Mouse (Mus musculus) neural tube, embryonic 14.5 days (tissue): ENCODE results near the gene Fam222b. TPM values are rescaled to one million over a fixed set of nuclear protein-coding genes. Genes with fewer than 3 reads are reported as not detected.

Experiments
- ATAC-seq: fragments of 200-750 bp; cut with Nextera tagmentation; 2 replicates; pipeline ENCODE4 v1.8.0; 2017; ENCODE audit warnings: low read depth, mild to moderate bottlenecking, moderate TSS enrichment, moderate library complexity
- H3K27ac ChIP-seq: fragments of 300-500 bp; sonication (generic); 2 replicates; pipeline ENCODE4 v1.5.1; 2014; ENCODE audit warnings: low read depth, mild to moderate bottlenecking, control low read depth, low read length, moderate library complexity, mixed read lengths
- H3K27me3 ChIP-seq: fragments of 300-500 bp; sonication (generic); 2 replicates; pipeline ENCODE4 v1.6.1; 2014; ENCODE audit warnings: low read length; ENCODE audit not compliant: control insufficient read depth, insufficient read depth
- H3K36me3 ChIP-seq: fragments of 300-500 bp; sonication (generic); 2 replicates; pipeline ENCODE4 v1.6.1; 2014; ENCODE audit warnings: low read length, mixed read lengths; ENCODE audit not compliant: control insufficient read depth, insufficient read depth
- H3K4me1 ChIP-seq: fragments of 300-500 bp; sonication (generic); 2 replicates; pipeline ENCODE4 v1.6.1; 2014; ENCODE audit warnings: low read length; ENCODE audit not compliant: control insufficient read depth, insufficient read depth
- H3K4me2 ChIP-seq: fragments of 300-500 bp; sonication (generic); 2 replicates; pipeline ENCODE4 v1.6.1; 2014; ENCODE audit warnings: mild to moderate bottlenecking, low read depth, low read length, control low read depth
- H3K4me3 ChIP-seq: fragments of 300-500 bp; sonication (generic); 2 replicates; pipeline ENCODE4 v1.5.1; 2014; ENCODE audit warnings: low read depth, low read length, control low read depth, mixed read lengths
- H3K9ac ChIP-seq: fragments of 300-500 bp; sonication (generic); replicated peaks from 2 replicates; pipeline ENCODE4 v1.6.1; 2014; ENCODE audit warnings: low read depth, mild to moderate bottlenecking, control low read depth, low read length, mixed read lengths
- H3K9me3 ChIP-seq: fragments of 300-500 bp; sonication (generic); 2 replicates; pipeline ENCODE4 v1.6.1; 2016; ENCODE audit warnings: low read length; ENCODE audit not compliant: control insufficient read depth
- WGBS: fragments of 180-500 bp; shearing (Covaris S2); extraction: QIAGEN DNeasy Blood & Tissue Kit; methylation state at CpG from one replicate; pipeline ENCODE4 v1.1.7; 2014; 5-methylcytosine and 5-hydroxymethylcytosine counted together
- polyA plus RNA-seq: library from polyadenylated mRNA; unstranded; fragments of >200 nt; fragmentation: Nextera tagmentation; extraction: Ambion mirVana; gene quantifications from 2 replicates; pipeline ENCODE4 v1.2.1, GENCODE M21; 2014

Fam222b gene
- polyA plus RNA-seq, 1 experiment from 2014 or later = 29.3 TPM

DNA sequence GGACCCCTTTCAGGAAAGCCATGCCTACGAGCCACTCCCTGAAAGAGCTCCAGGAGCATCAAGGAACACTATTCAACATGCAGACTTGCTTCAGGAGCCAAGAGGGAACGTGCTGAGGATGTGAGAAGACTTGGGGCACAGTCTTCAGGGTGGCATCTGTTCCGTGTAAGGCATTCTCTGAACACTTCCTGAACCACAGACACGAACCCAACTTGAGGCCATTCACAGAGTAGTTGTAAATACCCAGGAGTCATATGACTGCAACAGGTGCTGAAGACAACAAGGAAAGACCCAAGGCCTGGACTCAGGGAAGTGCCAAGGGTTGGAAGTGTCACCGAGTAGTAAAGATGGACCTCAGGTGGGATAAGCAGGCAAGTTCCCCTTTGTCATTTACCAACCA is 26.9 kb upstream of the Fam222b start:
- Histone ChIP-seq H3K9me3 (no peaks in the 10 kb centered on the region), H3K36me3 (peaks cover 7% of the 10 kb centered on the region; the same call in 1 of the 2 replicates), H3K4me2 (no peak overlapping the region), H3K9ac (no peak overlapping the region), H3K27ac (no peak overlapping the region), H3K4me3 (no peak overlapping the region), H3K27me3 (no peaks in the 10 kb centered on the region), H3K4me1 (no peaks in the 10 kb centered on the region)
- 73% methylated on average over 5 of the region's 5 CpGs for WGBS
- ATAC-seq = no peak

DNA sequence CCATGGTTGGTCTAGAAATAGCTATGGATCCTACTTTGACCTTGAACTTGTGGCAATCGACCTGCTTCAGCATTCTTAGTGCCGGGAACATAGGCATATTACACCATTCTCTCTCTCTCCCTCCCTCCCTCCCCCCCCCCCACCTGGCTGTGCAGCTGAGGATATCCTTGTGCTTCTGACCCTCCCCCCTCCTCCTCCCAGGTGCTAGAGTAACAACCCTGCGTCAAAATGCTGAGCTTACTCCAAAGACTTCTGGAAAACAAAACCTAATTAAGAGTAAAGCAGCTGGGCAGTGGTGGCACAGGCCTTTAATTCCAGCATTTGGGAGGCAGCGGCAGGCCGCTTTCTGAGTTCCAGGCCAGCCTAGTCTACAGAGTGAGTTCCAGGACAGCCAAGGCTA is 25.3 kb upstream of the Fam222b start:
- ATAC-seq = no peak
- no peak overlapping the region for H3K4me3 ChIP-seq
- no peaks in the 10 kb centered on the region for H3K9me3 ChIP-seq
- no peaks in the 10 kb centered on the region for H3K4me1 ChIP-seq
- no peaks in the 10 kb centered on the region for H3K27me3 ChIP-seq
- H3K27ac ChIP-seq = no peak overlapping the region
- H3K9ac ChIP-seq = no peak overlapping the region
- 83% methylated on average over 5 of the region's 5 CpGs for WGBS
- H3K36me3 ChIP-seq = peaks cover 22% of the 10 kb centered on the region
- H3K4me2 ChIP-seq = no peak overlapping the region

GRCm38 (mm10) chr11:78069646-78070045 is 24.8 kb upstream of the Fam222b start:
- Histone ChIP-seq H3K9ac (no peak overlapping the region), H3K4me1 (no peaks in the 10 kb centered on the region), H3K9me3 (no peaks in the 10 kb centered on the region), H3K27me3 (no peaks in the 10 kb centered on the region), H3K36me3 (peaks cover 28% of the 10 kb centered on the region), H3K4me3 (no peak overlapping the region), H3K4me2 (no peak overlapping the region), H3K27ac (no peak overlapping the region)
- 85% methylated on average over 6 of the region's 6 CpGs for WGBS
- ATAC-seq = no peak

DNA sequence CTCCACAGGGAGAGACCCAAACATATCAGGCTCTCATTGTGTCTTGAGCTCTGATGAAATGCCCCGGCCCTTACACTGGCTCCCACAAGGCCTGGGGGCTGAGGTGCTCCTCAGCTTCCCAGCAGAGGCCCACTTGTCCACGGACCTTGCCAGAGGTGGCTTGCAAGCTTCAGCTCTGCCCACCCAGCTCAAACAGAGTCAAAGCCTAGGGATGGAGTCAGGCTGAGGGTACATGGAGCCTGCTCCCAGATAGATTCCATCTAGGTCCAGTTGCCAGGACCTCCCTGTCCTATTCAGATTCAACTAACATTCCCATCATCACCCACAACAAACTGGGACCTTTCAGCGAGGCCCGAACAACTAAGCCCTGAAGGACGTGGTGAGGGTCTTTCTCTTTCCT is 22.5 kb upstream of the Fam222b start:
- Histone ChIP-seq H3K4me3 (no peak overlapping the region), H3K27ac (no peak overlapping the region), H3K4me2 (no peak overlapping the region), H3K36me3 (peaks cover 39% of the 10 kb centered on the region), H3K27me3 (no peaks in the 10 kb centered on the region), H3K9me3 (no peaks in the 10 kb centered on the region), H3K9ac (no peak overlapping the region), H3K4me1 (no peaks in the 10 kb centered on the region)
- no peak for ATAC-seq
- WGBS = 85% methylated on average over 5 of the region's 5 CpGs

DNA sequence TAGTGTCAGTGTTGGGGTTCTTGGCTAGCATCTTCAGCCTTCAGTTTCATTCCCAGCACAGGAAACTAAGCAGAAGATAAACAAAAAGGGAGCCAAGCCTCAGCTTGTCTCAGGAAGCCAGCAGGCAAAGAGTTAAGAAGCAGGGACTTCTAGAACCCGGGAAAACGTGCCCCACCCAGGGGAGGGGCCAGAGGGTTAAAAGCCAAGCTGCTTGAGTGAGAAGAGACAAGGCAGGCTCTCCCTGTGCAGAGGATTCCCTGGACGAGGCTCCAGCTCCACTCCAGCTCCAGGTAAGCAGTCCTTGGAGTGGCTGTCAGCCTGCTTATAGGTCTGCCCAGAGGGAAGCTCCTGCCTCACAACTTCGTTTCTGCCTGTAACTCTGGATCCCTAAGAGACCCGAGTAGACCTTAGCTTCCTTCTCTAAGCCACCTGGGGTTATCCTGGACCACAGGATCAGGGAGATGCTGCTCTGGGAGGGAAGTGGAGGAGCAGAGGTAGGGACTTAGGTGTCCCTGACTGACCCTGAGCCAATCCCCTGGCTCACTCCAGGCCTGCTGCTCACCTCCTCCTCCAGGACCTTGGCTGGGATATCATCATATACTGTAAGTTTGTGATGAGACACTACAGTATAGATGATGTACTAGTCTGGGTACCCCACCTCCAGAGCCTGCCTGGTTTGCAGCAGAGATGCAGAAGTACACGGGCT is 21.9 kb upstream of the Fam222b start:
- Histone ChIP-seq H3K27ac (no peak overlapping the region), H3K9ac (no peak overlapping the region), H3K27me3 (no peaks in the 10 kb centered on the region), H3K36me3 (peaks cover 39% of the 10 kb centered on the region), H3K4me1 (no peaks in the 10 kb centered on the region), H3K4me2 (no peak overlapping the region), H3K9me3 (no peaks in the 10 kb centered on the region), H3K4me3 (no peak overlapping the region)
- no peak for ATAC-seq
- 35% methylated on average over 6 of the region's 6 CpGs for WGBS

- H3K27ac ChIP-seq = no peak overlapping the region
- no peak overlapping the region for H3K4me3 ChIP-seq
- no peaks in the 10 kb centered on the region for H3K27me3 ChIP-seq
- H3K9me3 ChIP-seq = no peaks in the 10 kb centered on the region
- H3K4me2 ChIP-seq = no peak overlapping the region
- WGBS = 97% methylated on average over 9 of the region's 9 CpGs
- no peaks in the 10 kb centered on the region for H3K4me1 ChIP-seq
- ATAC-seq = no peak
- peaks cover 39% of the 10 kb centered on the region for H3K36me3 ChIP-seq
- no peak overlapping the region for H3K9ac ChIP-seq
Measured at GRCm38 (mm10) chr11:78073577-78074276, 20.7 kb upstream of the Fam222b start.

- WGBS = 100% methylated on average over 2 of the region's 2 CpGs
- Histone ChIP-seq H3K4me1 (peaks cover 3% of the 10 kb centered on the region; the same call in 1 of the 2 replicates), H3K9me3 (no peaks in the 10 kb centered on the region), H3K9ac (no peak overlapping the region), H3K27me3 (no peaks in the 10 kb centered on the region), H3K4me2 (no peak overlapping the region), H3K27ac (no peak overlapping the region), H3K4me3 (no peak overlapping the region), H3K36me3 (peaks cover 39% of the 10 kb centered on the region)
- ATAC-seq = no peak
Measured at GRCm38 (mm10) chr11:78074277-78074652, 20.2 kb upstream of the Fam222b start.

- H3K36me3 ChIP-seq = peaks cover 39% of the 10 kb centered on the region
- WGBS = 90% methylated on average over 4 of the region's 4 CpGs
- H3K27me3 ChIP-seq = no peaks in the 10 kb centered on the region
- ATAC-seq = no peak
- H3K4me3 ChIP-seq = no peak overlapping the region
- no peak overlapping the region for H3K27ac ChIP-seq
- H3K9me3 ChIP-seq = no peaks in the 10 kb centered on the region
- H3K4me1 ChIP-seq = peaks cover 7% of the 10 kb centered on the region; the same call in 1 of the 2 replicates
- H3K9ac ChIP-seq = no peak overlapping the region
- no peak overlapping the region for H3K4me2 ChIP-seq
Measured at GRCm38 (mm10) chr11:78074666-78075065, 19.8 kb upstream of the Fam222b start.
